Mouse (Mus musculus) liver, adult 2 months (tissue): ENCODE data around the gene Pard3. TPM values are rescaled to one million over a fixed set of nuclear protein-coding genes. Genes with fewer than 3 reads are reported as not detected.

ENCODE experiments used
- DNase-seq: peaks from one replicate; pipeline ENCODE4 v3.0.0-alpha.2; 2011; ENCODE audit warnings: low read depth, low spot score; ENCODE audit errors: extremely low read depth
- H3K27ac ChIP-seq: fragments of 200-500 bp; replicated peaks from 2 replicates; pipeline ENCODE4 v1.5.1; 2012; ENCODE audit warnings: low read depth, mild to moderate bottlenecking, control low read depth, inconsistent platforms, low read length; ENCODE audit not compliant: insufficient read depth
- H3K27me3 ChIP-seq: fragments of 200-500 bp; 2 replicates; pipeline ENCODE4 v1.6.1; 2012; ENCODE audit warnings: mild to moderate bottlenecking, moderate library complexity, low read length, inconsistent platforms; ENCODE audit not compliant: control insufficient read depth, insufficient read depth
- H3K36me3 ChIP-seq: fragments of 200-500 bp; 2 replicates; pipeline ENCODE4 v1.6.1; 2012; ENCODE audit warnings: low read length, inconsistent platforms; ENCODE audit not compliant: control insufficient read depth, insufficient read depth
- H3K4me1 ChIP-seq: fragments of 200-500 bp; 2 replicates; pipeline ENCODE4 v1.6.1; 2011; ENCODE audit warnings: low read length; ENCODE audit not compliant: control insufficient read depth, insufficient read depth
- H3K4me3 ChIP-seq: fragments of 200-500 bp; 2 replicates; pipeline ENCODE4 v1.5.1; 2011; ENCODE audit warnings: low read depth, mild to moderate bottlenecking, control low read depth, low read length, moderate library complexity; ENCODE audit not compliant: insufficient read depth
- H3K79me2 ChIP-seq: fragments of 200-500 bp; 2 replicates; pipeline ENCODE4 v1.6.1; 2012; ENCODE audit warnings: inconsistent platforms, mild to moderate bottlenecking, low read length, moderate library complexity; ENCODE audit not compliant: control insufficient read depth, insufficient read depth
- H3K9ac ChIP-seq: fragments of 200-500 bp; 2 replicates; pipeline ENCODE4 v1.6.1; 2012; ENCODE audit warnings: low read depth, mild to moderate bottlenecking, control low read depth, inconsistent platforms, low read length
- CTCF ChIP-seq: fragments of 200-500 bp; IDR thresholded peaks from 2 replicates; pipeline ENCODE4 v1.5.1; 2011; ENCODE audit warnings: low read depth, low read length, control low read depth
- POLR2A ChIP-seq: fragments of 200-500 bp; IDR thresholded peaks from 2 replicates; pipeline ENCODE4 v1.6.1; 2011; ENCODE audit warnings: low read length, control low read depth; ENCODE audit not compliant: insufficient read depth; ENCODE audit errors: extremely low read depth
- WGBS: fragments of 180-500 bp; shearing (Covaris S2); methylation state at CpG from one replicate; pipeline ENCODE4 v1.1.7; 2018; 5-methylcytosine and 5-hydroxymethylcytosine counted together
- polyA plus RNA-seq: library from polyadenylated mRNA; depleted of rRNA; stranded (reverse); fragments of >200 nt; gene quantifications from 2 replicates; pipeline ENCODE4 v1.2.3, GENCODE M21; 2012
- total RNA-seq: library from RNA; depleted of rRNA; stranded (reverse); fragments of >200 nt; gene quantifications from 2 replicates; pipeline ENCODE4 v1.2.3, GENCODE M21; 2014

The Pard3 gene
- total and polyA plus RNA-seq, 2 experiments, result 47.4 to 61.4 TPM

- Histone ChIP-seq H3K27me3 (no peaks in the 10 kb centered on the region), H3K79me2 (peaks cover 21% of the 10 kb centered on the region; the same call in 1 of the 2 replicates), H3K4me1 (peaks cover 4% of the 10 kb centered on the region), H3K4me3 (no peak overlapping the region), H3K27ac (no peak overlapping the region), H3K9ac (no peak overlapping the region), H3K36me3 (no peaks in the 10 kb centered on the region)
- 60% methylated on average over 2 of the region's 2 CpGs for WGBS
- TF ChIP-seq CTCF (no peak), POLR2A (no peak)
- DNase-seq, result no peak
Measured at GRCm38 (mm10) chr8:127269082-127269747, 205.5 kb downstream of the Pard3 start.

GRCm38 (mm10) chr8:127271186-127271585 lies 207.5 kb downstream of the Pard3 start:
- Histone ChIP-seq H3K9ac (no peak overlapping the region), H3K4me3 (no peak overlapping the region), H3K79me2 (peaks cover 15% of the 10 kb centered on the region; the same call in 1 of the 2 replicates), H3K4me1 (no peaks in the 10 kb centered on the region), H3K27ac (no peak overlapping the region), H3K27me3 (no peaks in the 10 kb centered on the region), H3K36me3 (no peaks in the 10 kb centered on the region)
- TF ChIP-seq POLR2A (no peak), CTCF (no peak)
- peak; percentile 36 for DNase-seq
- WGBS, result 59% methylated on average over 3 of the region's 3 CpGs

- H3K27me3 ChIP-seq, result no peaks in the 10 kb centered on the region
- DNase-seq, result no peak
- no peaks in the 10 kb centered on the region for H3K4me1 ChIP-seq
- H3K36me3 ChIP-seq, result peaks cover 8% of the 10 kb centered on the region; the same call in 1 of the 2 replicates
- no peak overlapping the region for H3K4me3 ChIP-seq
- no peak overlapping the region for H3K9ac ChIP-seq
- TF ChIP-seq CTCF, result no peak
- no peak for TF ChIP-seq POLR2A
- peaks cover 14% of the 10 kb centered on the region for H3K79me2 ChIP-seq
- 92% methylated on average over 7 of the region's 7 CpGs for WGBS
- H3K27ac ChIP-seq, result no peak overlapping the region
Measured at GRCm38 (mm10) chr8:127280299-127280974, 216.7 kb downstream of the Pard3 start.

GRCm38 (mm10) chr8:127281035-127281434 lies 217.3 kb downstream of the Pard3 start:
- TF ChIP-seq CTCF, result no peak
- Histone ChIP-seq H3K9ac (no peak overlapping the region), H3K4me3 (no peak overlapping the region), H3K27ac (no peak overlapping the region), H3K4me1 (no peaks in the 10 kb centered on the region), H3K36me3 (peaks cover 8% of the 10 kb centered on the region; the same call in 1 of the 2 replicates), H3K27me3 (no peaks in the 10 kb centered on the region), H3K79me2 (peaks cover 18% of the 10 kb centered on the region)
- no peak for DNase-seq
- 92% methylated on average over 4 of the region's 4 CpGs for WGBS

- WGBS, result 91% methylated on average over 9 of the region's 9 CpGs
- peaks cover 4% of the 10 kb centered on the region; the same call in 1 of the 2 replicates for H3K4me1 ChIP-seq
- no peak overlapping the region for H3K9ac ChIP-seq
- DNase-seq, result no peak
- no peak overlapping the region for H3K4me3 ChIP-seq
- H3K36me3 ChIP-seq, result no peaks in the 10 kb centered on the region; the same call in 1 of the 2 replicates
- H3K27me3 ChIP-seq, result no peaks in the 10 kb centered on the region
- peaks cover 30% of the 10 kb centered on the region for H3K79me2 ChIP-seq
- TF ChIP-seq POLR2A (no peak), CTCF (no peak)
- no peak overlapping the region for H3K27ac ChIP-seq
Measured at GRCm38 (mm10) chr8:127284462-127285216, 220.9 kb downstream of the Pard3 start.
